Mouse (Mus musculus) ZHBTc4 (cell line): Measurements from ENCODE around the gene Rtn1.

Experiments
- DNase-seq: peaks from one replicate; pipeline ENCODE4 v3.0.0-alpha.2; 2011; ENCODE audit warnings: low read depth, low spot score

Rtn1 gene

DNA sequence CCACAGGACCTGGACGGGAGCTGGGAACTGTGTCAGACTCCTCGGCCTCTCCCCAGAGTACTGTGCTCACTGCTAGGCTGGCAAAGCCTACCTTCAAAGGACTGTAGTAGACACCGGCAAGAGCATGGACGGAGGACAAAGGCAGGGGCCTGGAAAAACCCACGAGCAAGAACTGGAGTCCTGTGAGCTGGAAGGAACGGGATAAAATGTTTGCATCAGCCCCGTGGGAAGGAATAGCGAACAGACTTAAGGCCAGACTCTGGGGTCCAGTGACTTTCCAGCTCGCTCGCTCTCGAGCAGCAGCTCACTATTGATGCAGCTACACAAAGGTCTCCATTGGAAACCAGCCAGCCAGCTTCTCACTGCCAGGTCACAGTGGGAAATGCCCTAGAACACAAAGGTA is 34.0 kb downstream of the Rtn1 start:
- DNase-seq: no peak

DNA sequence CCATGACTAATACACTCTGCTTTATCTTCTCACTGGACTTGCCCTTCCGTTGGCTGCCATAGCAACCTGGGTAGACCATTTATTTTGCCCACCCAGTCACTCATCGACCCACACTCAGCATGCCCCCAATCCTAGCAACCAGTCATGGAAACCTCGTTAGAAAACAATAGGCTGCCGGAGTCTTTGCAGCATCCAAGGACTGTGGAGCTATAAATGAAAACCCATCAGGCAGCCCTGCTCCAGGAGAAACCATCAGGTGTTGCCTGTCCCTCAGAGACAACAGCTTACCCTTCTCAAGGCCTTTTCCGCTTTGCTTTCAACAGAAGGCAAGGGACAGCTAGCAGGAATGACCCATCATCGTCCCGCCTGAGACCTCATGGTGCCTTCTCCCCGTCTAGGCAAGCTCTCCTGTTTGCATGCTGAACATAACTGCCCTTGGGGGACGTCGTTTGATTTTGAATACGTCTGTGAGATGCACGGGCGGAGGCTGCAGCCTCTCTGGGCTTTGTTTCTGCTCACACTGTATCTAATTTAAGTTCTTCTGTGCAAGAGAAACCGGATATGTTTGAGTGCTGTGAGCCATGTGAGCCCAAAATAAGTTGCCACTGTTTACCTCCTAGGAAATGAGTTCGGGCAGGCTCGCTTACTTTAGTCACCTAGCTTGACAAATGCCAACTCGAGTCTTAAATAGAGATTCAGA is 34.8 kb downstream of the Rtn1 start:
- no peak for DNase-seq

DNA sequence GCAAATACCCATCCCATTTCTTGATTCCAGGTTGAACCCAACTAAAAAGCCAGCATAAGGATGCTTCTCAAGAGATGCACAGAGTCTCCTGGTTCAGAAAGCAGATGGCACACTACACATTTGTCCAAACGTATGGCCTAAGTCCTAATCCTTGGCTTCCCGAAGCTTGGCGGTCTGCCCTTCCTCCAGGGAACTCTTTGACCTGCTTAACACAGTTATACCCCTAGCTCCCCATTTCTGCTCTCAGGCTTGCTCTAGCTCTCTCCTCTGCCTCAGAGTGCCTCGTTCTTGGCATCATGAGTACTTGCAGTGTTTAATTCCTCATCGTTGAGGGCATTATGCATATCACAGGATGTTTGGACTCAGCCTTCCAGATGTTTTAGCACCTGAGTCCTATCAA is 38.8 kb downstream of the Rtn1 start:
- DNase-seq: no peak

DNA sequence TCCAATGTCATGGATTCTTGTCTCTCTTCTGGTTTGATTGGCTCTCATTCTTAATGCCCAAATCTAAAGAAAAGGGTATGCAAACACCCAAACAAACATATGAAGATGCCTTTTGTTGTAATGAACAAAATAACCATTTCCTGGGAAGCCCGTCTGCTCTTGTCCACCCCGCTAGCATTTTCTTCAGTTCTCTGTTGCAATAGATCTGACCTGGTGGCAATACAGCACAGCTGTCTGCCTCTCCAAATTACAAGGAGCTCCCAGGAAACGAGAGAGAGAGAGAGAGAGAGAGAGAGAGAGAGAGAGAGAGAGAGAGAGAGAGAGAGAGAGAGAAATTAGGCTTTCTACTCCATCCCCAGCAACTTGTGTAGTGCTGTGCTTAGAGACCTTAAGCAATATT is 42.1 kb downstream of the Rtn1 start:
- DNase-seq: no peak

DNA sequence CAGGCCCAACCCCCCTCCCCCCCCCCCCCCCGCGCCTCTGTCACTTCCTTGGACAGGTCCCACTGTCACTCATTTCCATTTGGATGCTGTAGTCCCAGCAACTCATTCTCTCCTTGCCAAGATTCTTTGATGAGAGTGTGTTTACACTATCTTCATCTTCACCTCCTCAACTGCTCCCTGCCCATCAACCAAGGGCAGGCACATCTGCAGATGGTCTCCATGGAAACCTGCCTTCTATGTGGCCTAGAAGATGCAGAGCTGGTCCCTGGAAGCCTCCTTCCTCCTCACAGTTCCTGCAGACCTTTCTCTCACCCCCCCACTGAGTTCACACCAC is 42.8 kb downstream of the Rtn1 start:
- DNase-seq: peak; percentile 44

DNA sequence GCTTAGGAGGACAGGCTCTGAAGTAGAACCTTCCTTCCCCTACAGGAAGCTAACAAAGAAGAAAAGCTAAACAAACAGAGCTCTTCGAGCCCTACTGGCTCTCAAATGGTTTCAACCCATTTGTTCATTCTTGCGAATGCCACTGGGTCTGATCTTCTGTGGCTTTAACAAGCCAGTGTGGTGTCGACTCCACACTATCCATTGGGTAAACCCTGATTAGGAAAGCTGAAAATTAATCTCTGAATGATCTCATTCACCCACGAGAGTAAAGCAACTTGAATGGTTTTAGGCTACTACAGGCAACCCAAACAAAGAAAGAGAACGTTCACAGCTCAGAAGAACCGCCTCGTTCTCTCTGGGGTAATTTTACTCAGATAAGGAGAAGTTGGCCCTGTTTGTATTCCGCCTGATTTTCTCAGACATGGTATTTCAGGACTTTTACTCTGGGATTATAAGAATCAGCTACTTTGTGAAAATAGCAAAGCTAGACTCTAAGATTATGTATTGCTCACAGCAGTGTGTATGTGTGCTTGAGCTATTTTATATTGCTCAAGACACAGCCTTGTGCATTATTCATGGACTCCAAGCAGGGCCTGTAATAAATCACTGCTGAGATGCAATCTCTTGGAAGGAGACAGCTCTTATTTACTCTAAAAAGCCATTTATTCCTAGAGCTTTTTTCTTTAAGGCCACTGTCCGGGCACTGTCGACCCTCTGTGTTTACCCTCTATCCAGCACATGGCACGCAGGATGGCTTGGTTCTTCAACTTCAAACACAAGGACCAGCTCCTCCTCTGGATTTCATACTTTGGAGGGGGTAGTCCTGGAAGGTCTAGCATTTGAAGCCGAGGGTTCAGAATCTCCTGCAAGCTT is 43.4 kb downstream of the Rtn1 start:
- DNase-seq: no peak

DNA sequence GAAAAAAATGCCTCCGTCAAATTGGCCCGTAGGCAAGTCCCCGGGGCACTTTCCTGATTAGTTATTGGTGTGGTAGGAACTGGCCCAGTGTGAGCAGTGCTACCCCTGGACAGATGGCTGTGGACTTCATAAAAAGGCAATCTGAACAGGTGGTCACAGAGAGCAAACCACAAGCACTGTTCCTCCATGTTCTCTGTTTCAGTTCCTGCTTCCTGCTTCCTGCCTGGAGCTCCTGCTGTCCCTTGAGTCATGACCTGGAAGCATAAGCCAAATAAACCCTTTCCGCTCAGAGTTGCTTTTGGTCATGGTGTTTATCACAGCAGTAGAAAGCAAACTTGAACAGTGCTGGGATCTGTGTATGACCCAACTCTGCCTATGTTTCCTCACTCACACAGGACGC is 44.3 kb downstream of the Rtn1 start:
- no peak for DNase-seq

DNA sequence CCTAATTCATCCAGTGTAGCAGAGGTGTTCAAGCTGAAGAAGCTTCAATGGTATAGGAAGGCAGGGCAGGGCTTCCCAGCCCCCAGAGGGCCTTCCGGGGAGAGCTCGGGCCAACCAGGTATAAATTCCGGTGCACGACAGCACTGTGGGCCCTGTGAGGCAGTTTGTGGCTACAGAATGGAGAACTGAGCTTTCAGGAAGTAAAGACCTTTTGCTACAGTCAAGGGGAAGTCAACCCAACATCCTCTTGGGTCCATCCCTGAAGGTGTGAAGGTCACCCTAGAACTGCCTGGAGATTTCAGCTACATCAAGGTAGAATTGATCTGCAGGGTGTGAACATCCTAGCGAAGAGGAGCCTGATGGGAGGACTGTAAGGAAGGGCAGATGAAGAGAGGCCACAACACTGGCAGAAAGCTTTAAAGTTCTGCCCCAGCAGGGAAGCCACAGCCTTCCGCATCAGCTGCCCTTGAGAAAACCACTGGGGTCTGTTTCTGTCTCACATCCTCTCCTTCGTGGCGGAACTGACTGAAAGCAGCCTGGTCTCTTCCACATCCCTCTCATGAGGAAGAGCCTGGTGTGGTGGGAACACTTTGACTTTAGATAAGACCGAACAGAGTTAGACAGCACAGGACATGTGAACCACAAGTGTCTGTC is 47.0 kb downstream of the Rtn1 start:
- DNase-seq: peak; percentile 74

DNA sequence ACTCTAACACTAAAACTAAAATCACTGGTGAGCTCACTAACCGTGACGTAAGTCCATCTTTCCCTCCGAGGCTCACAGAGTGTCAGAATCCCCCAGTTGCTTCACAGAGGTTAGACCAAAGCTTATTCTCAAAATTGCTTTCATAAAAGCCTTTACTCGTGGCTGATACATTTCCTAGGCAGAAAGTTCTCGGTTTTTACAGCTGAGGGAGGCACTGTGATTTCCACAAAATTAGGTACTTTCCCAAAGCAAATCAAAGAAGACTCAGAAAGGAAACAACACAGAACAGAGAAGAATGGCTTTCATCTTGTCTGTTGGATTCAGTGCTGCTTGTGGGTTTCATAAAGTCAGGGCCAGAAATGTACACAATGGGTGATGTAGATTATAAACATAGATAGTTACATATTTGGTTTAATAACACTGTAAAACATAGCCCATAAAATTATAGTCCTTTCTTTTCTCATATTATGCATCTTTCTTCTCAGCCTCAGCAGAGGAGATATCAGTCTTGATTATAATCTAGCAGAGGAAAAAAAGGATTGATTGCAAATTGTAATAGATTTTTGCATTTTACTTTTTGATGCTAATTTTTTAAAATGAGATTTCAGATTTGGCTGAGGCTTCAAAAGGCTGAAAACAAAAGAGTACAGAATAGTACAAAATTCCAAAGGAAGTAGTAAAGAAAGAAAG is 47.8 kb downstream of the Rtn1 start:
- DNase-seq: no peak

DNA sequence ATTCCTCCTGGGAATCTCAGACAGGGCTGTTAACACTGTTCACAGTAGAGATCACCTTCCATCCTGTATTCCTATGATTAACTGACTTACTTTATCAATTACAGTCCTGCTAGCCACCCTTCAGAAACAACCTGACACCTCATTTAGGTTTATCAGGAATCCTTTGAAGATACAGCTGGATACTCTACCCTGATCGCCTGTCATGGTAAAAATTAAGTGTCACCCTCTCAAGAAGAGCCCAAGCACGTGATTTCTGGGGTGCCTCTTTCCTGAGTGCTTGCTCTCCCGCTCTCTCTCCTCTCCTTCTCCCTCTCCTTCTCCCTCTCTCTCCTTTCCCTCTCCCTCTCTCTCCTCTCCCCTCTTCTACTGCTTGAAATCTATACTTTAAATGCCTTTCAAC is 49.0 kb downstream of the Rtn1 start:
- DNase-seq: no peak

DNA sequence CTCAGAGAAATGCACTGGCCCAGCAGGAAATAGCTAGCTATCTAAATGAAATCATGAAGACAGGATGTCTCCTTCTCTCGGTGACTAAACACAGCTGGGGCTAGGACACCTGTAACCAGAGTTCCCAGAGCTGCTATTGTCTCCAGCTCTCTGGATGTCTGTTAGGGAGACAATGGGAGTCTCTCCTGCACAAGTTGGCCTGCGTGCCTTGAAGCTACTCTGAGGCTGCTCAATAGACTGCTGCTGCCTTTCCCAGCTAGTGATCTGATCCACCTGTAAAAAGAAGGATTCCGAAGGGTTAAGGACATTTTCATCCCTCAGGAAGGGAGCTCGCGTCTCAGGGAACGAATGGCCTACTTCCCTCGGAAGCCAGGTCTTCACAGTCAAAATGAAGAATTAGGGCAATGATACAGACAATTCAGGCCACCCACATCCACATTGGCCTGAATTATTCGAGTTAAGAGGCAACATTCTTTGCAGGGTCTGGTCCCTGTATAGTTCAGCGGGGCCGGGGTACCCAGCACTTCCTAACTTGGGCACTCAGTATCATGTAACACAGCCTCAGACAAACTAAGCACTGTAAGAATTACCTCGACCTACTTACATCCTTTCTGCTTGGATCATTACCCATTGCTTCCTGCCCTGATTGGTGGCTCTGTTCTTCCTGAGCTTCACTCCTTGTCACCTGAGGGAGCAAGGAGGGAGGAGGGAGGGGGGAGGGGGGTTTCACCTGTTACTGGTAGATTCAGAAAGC is 51.0 kb downstream of the Rtn1 start:
- DNase-seq: no peak

DNA sequence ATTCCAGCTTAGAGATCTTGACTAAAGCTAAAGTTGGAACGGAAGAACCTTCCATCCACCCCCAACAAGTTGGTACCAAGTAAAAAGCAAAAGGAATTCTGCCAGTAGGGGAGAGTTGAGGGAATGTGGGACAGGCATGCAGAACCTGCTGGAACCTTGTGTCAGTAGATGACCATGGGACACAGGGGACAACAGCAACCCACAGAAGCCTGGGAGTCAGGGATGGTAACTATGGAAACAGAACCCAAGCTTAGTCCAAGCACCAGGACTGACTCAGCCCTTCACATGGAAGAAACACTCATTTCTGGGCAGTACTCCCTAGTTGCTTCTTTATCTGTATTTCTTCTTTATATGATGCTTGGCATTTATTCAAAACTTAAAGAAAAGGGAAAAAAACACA is 54.6 kb downstream of the Rtn1 start:
- DNase-seq: no peak

DNA sequence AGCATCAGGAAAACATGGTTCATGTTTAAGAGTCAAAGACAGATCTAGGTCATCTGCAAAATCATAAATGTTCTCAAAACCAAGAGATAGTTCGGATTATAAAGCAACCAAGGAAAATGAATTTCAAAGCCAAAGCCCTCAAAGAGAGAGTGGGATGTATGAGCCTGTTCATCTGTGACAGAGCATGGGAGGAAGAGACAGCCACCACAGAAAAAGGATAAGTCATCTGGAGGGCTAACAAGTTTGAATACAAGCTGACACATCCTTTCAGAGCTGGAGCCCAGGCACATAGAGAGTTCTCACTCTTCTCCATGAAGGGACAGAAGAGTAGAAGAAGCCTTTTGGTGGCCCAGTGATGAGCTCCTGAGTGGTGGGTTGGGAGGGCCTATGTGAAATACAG is 55.3 kb downstream of the Rtn1 start:
- DNase-seq: no peak

DNA sequence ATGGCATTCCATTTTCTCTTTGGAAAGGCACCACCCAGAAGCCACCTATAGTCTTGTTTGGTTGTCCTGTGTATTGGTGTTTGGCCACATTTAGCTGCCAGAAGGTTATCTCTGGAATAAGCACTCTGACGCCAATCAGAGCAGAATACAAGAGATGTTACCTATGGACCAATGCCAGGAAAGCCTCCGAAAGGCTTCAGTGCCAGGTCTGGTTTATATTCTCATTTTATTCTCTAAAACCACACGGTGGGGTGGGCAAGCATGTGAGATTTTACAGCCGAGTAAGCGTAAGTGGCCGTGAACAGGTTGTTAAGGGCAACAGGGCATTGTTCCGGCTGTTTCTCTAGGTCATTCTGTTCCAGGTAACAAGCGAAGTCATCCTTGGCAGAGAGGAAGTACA is 60.3 kb downstream of the Rtn1 start:
- DNase-seq: no peak

DNA sequence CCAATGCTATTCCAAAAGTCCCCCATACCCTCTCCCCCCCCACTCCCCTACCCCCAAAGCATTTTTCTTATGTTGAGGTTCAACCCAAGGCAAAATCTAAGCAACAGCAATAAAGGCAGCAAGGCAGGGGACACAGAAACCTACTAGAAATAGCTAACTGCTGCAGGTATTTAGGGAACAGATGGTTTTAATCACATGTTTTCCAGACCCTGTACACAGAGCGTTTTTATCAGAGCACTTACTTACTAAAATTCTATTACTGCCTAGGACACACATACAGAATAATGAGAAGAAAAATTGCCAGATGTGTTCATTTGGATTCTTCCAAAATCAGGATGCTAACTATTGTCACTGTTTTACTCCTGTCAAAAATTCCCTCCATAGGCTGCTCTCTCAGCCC is 61.7 kb downstream of the Rtn1 start:
- DNase-seq: no peak

DNA sequence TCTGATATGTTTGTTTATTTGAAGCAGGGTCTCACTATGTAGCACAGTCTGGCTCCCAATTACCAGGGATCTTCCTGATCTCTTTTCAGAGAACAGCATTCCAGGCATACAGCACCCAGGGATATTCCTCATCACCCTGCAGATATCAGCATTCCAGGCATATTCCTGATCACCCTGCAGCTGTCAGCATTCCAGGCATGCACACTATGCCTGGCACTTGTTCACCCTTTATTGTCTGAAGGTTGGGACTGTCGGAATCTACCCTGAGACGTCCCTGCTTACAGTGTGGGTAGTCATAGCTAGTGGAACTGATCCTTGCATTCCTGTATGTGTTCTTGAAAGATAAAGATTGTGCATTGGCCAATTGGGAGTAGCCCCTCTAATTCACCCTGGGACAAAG is 65.2 kb downstream of the Rtn1 start:
- DNase-seq: peak; percentile 49

DNA sequence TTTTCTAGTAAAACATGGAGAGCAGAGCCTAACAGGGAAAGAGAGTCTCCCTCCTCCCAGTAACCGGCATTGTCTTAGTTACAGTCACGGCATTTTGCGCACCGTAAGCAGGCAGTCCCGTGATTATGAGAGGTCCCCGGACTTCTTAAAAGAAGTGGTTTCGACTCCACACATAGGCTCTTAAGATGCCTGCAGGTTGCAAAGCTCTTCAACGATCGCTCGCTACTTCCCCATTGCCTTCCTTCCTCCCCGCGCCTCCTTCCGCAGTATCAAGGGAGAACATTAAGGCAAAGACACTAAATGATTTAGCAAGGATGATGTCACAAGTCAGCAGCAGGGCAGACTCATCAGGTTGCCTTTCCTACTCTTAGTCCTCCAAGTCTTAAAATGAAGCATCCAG is 72.8 kb downstream of the Rtn1 start:
- DNase-seq: no peak

DNA sequence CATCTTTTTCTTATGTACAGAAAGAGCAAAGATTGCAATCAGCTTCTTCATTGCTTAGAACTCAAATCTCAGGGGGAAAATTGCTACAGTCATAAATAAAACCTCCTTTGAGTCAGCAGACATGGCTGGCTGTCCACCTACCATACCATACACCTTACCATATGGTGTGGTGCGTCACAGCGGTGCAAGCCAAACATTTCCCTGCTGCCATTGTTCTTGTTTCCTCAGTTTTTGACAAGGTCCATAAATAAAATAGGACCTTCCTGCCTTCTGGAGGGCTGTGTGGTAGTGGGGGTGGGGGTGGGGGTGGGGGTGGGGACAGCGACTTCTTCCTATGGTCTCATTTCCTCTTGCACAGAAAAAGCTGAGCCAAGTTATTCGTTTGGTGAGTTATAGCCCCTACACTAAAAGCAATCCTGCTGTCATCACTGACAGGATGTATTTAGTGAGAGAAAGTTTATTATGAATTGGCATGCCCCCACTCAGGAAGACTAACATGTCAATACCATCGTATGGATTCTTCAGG is 76.3 kb downstream of the Rtn1 start:
- DNase-seq: no peak

DNA sequence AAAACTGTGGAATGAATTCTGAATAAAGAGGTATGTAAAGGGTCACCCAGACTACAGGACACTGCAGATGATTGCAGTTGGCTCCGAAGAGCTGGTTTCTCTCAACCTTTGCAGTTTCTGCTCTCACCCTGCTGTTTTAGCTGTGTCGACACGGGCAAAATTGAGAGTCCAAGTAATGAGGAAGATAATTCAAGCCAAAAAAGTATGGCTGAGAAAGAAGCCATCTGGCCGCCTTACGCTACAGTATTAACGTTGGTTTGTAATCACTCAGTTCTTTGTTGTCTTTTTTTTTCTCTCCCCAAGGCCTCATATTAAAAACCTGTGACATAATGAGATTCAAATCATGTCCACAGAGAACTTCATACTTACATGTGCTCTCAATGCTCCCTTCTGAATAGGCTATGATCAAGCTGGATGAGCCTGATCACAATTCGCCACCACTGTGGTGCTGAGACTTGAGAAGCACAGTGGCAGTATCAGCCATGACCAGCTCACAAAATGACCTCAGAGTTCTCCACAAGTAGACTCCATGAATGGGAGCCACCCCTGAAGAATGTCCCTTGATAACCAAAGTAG is 76.9 kb downstream of the Rtn1 start:
- DNase-seq: no peak

DNA sequence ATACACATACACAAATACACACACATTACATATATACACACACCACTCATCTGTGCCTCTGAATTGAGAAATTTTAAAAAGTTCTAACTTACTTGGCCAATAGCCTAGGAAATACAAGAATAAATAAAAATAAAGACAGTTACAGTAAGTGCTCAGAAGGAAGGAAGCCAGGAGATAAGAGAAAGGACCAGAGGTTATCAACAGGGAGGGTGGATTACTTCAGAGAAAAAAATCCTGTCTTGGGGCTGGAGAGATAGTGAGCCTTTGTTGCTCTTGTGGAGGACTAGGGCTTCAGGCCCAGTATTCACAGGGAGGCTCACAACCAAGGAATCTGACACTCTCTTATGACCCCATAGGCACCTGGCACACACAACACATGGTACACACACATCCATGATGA is 82.8 kb downstream of the Rtn1 start:
- DNase-seq: no peak

DNA sequence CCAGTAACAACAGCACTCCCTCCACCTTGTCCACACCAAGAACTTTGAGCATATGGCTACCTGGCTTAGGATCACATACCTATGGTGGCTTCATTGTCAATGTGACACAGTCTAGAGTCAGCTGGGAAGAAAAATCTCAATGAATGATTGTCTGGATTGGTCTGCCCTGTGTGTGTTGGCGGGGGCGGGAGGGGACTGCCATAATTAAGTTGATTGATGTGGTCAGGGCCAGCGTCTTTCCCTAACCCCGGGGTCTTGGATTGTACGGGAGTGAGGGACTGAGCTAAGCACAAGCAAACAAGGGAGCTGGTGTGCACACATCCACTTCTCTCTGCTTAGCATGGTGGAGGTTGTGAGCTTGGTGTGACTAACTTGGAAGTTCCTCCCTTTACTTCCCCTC is 83.8 kb downstream of the Rtn1 start:
- DNase-seq: no peak
